Mouse (Mus musculus): Measurements from ENCODE around the gene Btbd19. TPM values are rescaled to one million over a fixed set of nuclear protein-coding genes. Genes with fewer than 3 reads are reported as not detected.

Btbd19 gene
- total RNA-seq, 2 experiments from 2014 or later: 2.0 to 2.4 TPM

DNA sequence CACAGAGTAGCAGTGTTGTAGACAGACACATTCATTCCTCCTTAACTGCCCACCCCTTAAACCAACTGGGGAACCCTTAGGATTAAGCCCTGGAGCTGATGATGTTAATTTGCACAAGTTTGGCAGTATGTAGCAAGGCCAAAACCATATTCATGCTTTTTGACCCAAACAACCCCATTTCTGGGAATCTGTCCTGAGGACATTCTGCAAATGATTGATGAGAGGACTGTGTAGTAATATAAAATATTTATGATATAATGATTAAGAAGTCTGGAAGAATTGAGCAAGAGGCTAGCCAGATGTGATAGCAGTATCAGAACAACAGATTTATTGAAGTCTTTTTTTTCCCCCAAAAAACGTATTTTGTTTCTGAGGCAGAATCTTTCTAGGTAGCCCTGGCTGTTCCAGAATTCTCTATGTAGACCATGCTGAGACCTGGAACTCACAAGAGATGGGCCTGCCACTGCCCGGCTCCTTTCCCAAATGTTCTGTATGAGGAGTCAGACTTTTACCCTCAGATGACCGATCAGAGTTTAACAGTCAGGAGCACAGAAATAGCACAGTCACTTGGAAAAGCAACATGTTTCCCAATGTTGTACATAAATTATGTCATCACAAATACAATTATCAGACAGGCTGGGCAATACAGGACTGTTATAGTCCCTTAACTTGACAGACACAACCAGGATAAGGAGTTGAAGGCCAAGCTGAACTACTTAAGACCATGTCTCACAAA lies 30.7 kb downstream of the Btbd19 start:
- intact Hi-C loops (cut with DNase I): no loop called here
- no peak for DNase-seq

DNA sequence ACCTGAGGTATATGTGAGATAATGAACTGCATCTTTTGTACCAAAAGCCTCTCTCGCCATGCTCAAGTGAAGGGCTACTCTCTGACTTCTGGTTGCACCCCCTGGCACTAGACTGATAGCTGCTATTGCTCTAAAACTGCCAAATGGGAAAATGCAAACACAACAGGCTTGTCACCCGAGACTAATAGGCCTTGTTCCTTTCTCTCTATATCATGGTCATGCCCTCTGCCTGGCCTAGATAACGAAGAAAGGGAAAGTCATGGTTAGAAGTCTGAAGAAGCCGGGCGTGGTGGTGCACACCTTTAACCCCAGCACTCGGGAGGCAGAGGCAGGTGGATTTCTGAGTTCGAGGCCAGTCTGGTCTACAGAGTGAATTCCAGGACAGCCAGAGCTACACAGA lies 34.9 kb downstream of the Btbd19 start:
- no peak for DNase-seq
- intact Hi-C loops (cut with DNase I): no loop called here

DNA sequence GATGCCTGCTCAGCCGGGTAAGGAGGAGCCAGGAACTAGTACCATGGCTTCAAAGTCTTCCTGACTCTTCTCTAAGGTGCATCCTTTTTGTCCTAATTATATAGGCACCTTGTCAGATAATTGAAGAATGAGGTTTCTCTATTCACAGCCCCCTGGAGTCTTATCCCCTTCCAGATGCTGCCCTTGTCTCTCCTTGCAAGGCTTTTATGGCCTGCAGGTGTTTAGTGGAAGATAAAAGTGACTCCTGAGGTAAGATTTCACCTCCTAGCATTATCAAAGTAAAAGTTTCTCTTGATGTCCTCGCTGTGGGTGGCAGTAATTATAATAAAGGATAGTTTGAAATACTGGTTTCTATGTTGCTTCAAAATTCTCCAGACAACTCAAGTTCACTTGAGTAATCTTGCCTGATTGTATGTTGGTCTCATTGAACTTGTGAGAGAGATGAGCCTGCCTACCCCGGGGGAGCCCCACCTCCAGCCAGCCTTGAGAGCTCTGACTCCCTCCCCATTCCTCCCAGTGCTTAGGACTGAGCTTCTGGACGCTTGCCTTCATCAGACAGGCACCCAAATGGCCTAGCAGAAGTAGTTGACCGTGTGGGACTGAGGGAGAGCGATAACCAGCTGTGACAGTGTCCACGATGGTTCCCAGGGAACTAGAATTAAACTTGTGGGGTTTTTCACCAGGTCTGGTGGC lies 37.4 kb downstream of the Btbd19 start:
- no peak for DNase-seq
- intact Hi-C loops (cut with DNase I): no loop called here

DNA sequence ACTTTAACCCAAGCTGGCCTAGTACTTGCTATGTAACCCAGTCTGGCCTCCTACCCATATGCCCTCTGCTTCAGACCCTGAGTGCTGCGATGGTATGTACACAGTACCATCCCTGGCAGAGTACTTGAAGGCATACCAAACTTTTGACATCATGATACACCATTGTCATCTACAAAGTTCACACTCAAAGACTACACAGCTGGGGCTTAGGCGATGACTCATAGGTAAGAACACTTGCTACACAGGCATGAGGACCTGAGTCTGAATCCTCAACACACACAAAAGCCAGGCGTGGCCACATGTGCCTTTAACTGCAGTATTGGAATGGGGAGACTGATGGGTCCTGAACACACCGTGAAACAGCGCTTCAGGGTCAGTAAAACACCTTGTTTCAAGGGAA lies 54.3 kb downstream of the Btbd19 start:
- no peak for DNase-seq
- intact Hi-C loops (cut with DNase I): no loop called here

DNA sequence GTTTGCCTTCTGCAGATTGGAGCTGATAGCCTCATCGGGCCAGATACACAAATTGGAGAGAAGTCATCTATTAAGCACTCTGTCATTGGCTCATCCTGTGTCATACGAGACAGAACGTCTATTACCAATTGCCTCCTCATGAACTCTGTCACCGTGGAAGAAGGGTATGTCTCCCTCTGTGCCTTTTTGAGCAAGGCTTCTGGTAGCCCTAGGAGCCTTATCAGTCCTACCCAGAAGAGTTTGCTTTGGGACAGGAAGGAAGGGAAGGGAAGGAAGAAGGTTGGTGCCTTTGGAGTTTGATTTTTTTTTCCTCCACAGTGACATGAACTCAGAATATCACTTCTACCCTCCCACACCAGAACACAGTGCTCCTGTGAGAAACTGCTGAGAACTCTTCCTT lies 54.9 kb downstream of the Btbd19 start:
- no peak for DNase-seq
- intact Hi-C loops (cut with DNase I): no loop called here

DNA sequence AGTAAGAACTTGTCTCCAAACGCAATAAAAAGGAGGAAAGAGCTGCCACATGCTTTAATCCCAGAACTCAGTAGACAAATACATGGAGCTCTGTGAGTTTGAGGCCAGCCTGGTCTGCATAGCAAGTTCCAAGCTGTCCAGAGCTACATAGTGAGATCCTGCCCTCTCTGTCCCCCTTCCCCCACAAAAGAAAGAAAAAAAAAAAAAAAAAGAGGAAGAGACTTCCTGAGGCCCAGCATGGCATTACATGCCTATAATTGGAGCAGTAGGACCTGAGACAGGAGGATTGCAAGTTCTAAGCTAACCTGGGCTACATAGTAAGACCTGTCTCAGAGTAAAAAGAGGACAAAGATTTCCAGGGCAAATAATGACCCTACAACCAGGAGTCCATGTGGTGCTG lies 55.9 kb downstream of the Btbd19 start:
- DNase-seq: no peak
- intact Hi-C loops (cut with DNase I): no loop called here

Small RNA genes within 50 kb of the gene (microRNA-seq; reads per million reads assigned to microRNA genes)
- gene Gm22398: 0 reads per million in 2 experiments

Other genes starting within 250 kb of the Btbd19 start
- gene Zswim5, start 248.3 kb downstream of the Btbd19 start, total RNA-seq (2021): under 1 TPM; 0.05 to 0.08 TPM
- 10 to 100 TPM; 55.9 to 60.1 TPM for gene Urod, start 131.3 kb downstream of the Btbd19 start, total RNA-seq (2021)
- 10 to 100 TPM; 13.0 TPM for gene Hectd3, start 130.4 kb downstream of the Btbd19 start, total RNA-seq (2021)
- gene Eif2b3, start 106.3 kb downstream of the Btbd19 start, total RNA-seq (2021): 10 to 100 TPM; 18.0 to 18.9 TPM
- 1 to 10 TPM in 1 of 2 experiments, under 1 TPM in 1; 0.61 to 1.5 TPM for gene Ptch2, start 29.6 kb downstream of the Btbd19 start, total RNA-seq (2021)
- not detected for gene Tctex1d4, start 1.1 kb upstream of the Btbd19 start, total RNA-seq (2021)
- gene Plk3, start 8.2 kb upstream of the Btbd19 start, total RNA-seq (2021): 1 to 10 TPM in 1 of 2 experiments, under 1 TPM in 1; 0.86 to 1.5 TPM
- gene Rps8, start 30.5 kb upstream of the Btbd19 start, total RNA-seq (2021): 100 to 1,000 TPM; 497 to 579 TPM
- gene Kif2c, start 56.9 kb upstream of the Btbd19 start, total RNA-seq (2021): under 1 TPM; 0.28 to 0.44 TPM
- gene Tmem53, start 126.2 kb upstream of the Btbd19 start, total RNA-seq (2021): 1 to 10 TPM; 4.0 to 4.2 TPM
- not detected for gene Armh1, start 126.4 kb upstream of the Btbd19 start, total RNA-seq (2021)

Data from gastrocnemius, postnatal 36 days (tissue).